Mouse (Mus musculus): Measurements from ENCODE around the gene Sema6c. TPM values are rescaled to one million over a fixed set of nuclear protein-coding genes. Genes with fewer than 3 reads are reported as not detected.
"Not testable (repeated sequence)": the region's sequence is repeated elsewhere in the genome, so short reads cannot be mapped to it uniquely, and the experiment has no call there.

Sema6c gene
- polyA plus RNA-seq, 1 experiment from 2014 or later = 45.1 TPM

DNA sequence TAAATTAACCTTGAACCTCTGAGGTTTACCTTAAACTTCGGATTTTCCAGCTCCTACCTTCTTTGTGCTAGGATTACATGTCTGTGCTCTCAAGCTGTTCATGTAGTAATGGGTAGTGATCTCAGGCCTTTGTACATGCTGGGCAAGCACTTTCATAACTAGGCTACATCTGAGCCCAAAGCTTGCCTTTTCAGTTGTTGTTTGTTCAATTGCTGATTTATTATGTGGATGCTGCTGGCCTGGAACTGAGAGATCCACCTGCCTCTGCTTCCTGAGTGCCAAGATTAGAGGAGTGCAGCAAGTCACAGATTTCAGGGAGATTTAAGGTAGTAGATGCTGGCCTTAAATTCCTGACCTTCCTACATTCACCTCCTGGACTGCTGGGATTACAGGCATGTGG, 38.8 kb downstream of the Sema6c start:
- Histone ChIP-seq H3K27ac (replicated peaks) (no peak overlapping the region), H3K4me3 (no peak overlapping the region), H3K4me2 (replicated peaks) (no peak overlapping the region), H3K36me3 (peaks cover 86% of the 10 kb centered on the region), H3K4me1 (no peaks in the 10 kb centered on the region), H3K9ac (replicated peaks) (no peak overlapping the region), H3K27me3 (no peaks in the 10 kb centered on the region), H3K9me3 (no peaks in the 10 kb centered on the region)
- ATAC-seq (ENCODE audit: low FRiP score, low read depth) = no peak
- WGBS = 79% methylated on average over 1 of the region's 1 CpGs

DNA sequence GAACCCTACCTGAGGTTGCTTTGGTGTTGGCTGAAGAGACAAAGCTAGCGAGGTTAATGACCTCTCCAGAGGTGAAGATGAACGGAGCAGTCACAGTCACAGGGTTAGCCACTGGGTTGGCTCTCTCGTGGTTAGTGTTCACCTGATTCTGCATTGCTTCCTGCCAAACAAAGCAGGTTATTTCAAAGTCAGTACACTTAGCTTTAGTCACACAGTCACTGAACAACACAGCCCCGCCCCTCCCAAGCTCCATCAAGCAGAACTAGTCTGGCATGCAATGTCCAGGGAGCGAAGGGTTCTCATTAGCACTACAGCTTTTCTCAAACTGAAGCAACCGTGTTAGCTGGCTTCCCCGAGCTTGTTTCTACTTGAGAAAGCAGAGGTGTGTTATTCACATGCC, 39.9 kb downstream of the Sema6c start:
- peaks cover 87% of the 10 kb centered on the region for H3K36me3 ChIP-seq

DNA sequence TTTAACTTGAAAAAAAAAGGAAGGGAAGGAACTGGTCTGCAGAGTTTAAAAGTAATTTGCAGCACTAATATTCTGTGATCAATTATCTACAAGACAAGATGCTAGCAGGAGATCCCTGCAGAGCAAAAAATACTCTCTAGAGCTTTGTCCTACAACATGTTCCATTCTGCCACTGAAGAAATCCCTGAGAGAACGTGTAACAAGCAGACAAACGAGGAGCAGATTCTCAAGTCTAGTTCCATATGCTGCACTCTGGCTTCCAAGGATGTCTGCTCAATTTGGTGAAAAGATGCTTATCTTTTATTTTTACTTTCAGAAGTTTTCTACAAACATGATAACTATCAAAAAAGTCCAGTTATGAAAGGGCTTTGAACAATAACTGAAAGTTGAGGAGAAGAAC, 40.3 kb downstream of the Sema6c start:
- Histone ChIP-seq H3K4me3 (no peak overlapping the region), H3K4me1 (no peaks in the 10 kb centered on the region), H3K36me3 (peaks cover 87% of the 10 kb centered on the region), H3K9ac (replicated peaks) (no peak overlapping the region), H3K27me3 (no peaks in the 10 kb centered on the region), H3K9me3 (no peaks in the 10 kb centered on the region), H3K4me2 (replicated peaks) (no peak overlapping the region), H3K27ac (replicated peaks) (no peak overlapping the region)
- 81% methylated on average over 2 of the region's 2 CpGs for WGBS
- ATAC-seq (ENCODE audit: low FRiP score, low read depth) = no peak

More for the DNA sequence above, 39.9 kb downstream of the Sema6c start:
- H3K9me3 ChIP-seq = no peaks in the 10 kb centered on the region
- WGBS = 70% methylated on average over 7 of the region's 7 CpGs
- no peaks in the 10 kb centered on the region for H3K4me1 ChIP-seq
- no peak for ATAC-seq (ENCODE audit: low FRiP score, low read depth)
- no peak overlapping the region for H3K4me3 ChIP-seq
- no peak overlapping the region for H3K4me2 ChIP-seq (replicated peaks)
- no peak overlapping the region for H3K27ac ChIP-seq (replicated peaks)
- no peak overlapping the region for H3K9ac ChIP-seq (replicated peaks)
- H3K27me3 ChIP-seq = no peaks in the 10 kb centered on the region

DNA sequence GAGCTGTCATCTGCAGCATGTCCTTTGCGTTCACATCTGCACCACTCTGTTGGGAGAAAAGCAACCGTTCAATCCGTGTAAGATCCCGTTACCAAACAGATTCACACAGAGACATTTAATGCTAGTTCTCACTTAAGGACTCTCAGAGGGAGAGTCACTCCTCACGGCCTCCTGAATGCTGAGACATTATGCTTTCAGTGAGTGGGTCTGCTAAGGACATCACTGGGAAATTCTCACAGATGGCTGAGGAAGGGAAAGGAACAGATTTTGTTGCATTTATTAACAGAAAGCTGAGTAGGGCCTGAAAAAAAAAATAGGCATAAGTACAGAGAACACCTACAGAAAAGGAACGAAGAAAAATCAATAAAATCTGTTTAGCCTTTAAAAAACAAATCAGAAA, 43.6 kb downstream of the Sema6c start:
- H3K27ac ChIP-seq (replicated peaks) = no peak overlapping the region
- WGBS = 91% methylated on average over 6 of the region's 6 CpGs
- H3K9ac ChIP-seq (replicated peaks) = no peak overlapping the region
- H3K27me3 ChIP-seq = no peaks in the 10 kb centered on the region
- H3K36me3 ChIP-seq = peaks cover 81% of the 10 kb centered on the region
- H3K4me2 ChIP-seq (replicated peaks) = no peak overlapping the region
- ATAC-seq (ENCODE audit: low FRiP score, low read depth) = no peak
- no peaks in the 10 kb centered on the region for H3K9me3 ChIP-seq
- no peaks in the 10 kb centered on the region for H3K4me1 ChIP-seq
- H3K4me3 ChIP-seq = no peak overlapping the region

DNA sequence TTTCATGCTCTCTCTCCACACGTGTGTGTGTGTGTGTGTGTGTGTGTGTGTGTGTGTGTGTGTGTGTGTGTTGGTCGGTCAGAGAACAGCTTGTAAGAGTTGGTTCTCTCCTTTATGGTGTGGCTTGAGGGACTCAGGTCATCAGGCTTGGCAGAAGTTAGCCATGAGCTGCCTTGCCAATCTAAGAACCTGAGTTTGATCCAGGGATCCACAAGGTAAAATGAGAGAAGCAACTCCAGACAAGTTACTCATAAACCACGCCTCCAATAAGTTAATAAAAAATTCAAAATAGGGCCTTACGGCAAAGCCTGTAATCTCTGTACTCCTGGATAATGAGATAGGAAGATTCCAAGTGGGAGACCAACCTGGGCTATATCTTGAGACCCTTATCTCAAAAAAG, 48.0 kb downstream of the Sema6c start:
- Histone ChIP-seq H3K4me1 (no peaks in the 10 kb centered on the region), H3K36me3 (peaks cover 63% of the 10 kb centered on the region), H3K4me2 (replicated peaks) (no peak overlapping the region), H3K27me3 (no peaks in the 10 kb centered on the region), H3K4me3 (no peak overlapping the region), H3K9me3 (no peaks in the 10 kb centered on the region), H3K27ac (replicated peaks) (no peak overlapping the region), H3K9ac (replicated peaks) (no peak overlapping the region)
- 90% methylated on average over 4 of the region's 4 CpGs for whole genome bisulfite sequencing
- no peak for ATAC-seq (ENCODE audit: low FRiP score, low read depth)

DNA sequence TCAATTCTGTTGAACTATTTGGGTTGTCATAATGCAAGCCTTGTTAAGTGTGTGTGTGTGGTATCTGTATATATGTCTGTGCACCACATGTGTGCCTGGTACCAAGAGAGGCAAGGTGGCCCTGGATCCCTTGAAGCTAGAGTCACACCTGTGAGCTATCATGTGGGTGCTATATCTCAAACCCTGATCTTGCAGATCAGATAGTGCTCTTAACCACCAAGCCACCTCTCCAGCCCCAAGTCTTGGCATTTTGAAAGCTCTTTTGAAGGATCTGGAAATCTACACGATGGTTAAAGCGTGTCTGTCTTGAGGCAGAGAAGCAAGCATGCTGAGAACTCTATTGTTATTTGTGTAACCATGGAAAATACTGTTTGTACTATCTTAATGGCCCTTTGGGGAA, 50.3 kb downstream of the Sema6c start:
- Histone ChIP-seq H3K4me1 (no peaks in the 10 kb centered on the region), H3K36me3 (peaks cover 59% of the 10 kb centered on the region), H3K4me2 (replicated peaks) (no peak overlapping the region), H3K9me3 (no peaks in the 10 kb centered on the region), H3K27ac (replicated peaks) (no peak overlapping the region), H3K9ac (replicated peaks) (no peak overlapping the region), H3K27me3 (no peaks in the 10 kb centered on the region), H3K4me3 (no peak overlapping the region)
- ATAC-seq (ENCODE audit: low FRiP score, low read depth) = no peak
- 50% methylated on average over 2 of the region's 2 CpGs for WGBS

DNA sequence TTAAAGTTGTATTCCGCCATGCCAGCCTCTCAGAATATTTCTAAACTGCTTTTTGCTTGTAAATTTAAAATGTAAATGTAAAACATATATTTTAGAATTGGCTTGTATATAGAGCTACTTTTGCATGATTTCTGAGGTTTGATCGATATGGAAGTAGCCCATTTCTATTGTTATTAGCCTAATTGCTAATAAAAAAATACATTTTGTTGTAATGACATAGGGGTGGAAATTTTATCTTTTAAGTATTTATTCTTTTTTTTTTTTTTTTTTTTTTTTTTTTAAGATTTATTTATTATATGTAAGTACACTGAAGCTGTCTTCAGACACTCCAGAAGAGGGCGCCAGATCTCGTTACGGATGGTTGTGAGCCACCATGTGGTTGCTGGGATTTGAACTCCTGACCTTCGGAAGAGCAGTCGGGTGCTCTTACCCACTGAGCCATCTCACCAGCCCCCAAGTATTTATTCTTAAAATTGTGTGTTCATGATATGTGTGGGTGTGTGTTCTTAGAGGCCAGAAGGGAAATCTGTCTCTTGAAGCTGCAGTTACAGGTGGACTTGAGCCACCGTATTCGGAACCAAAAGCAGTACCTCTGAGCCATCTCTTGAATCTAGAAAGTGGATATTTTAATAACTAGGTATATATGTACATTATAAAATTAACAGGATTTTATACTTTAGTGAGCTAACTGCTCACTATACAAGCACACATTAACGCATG, 52.8 kb downstream of the Sema6c start:
- ATAC-seq (ENCODE audit: low FRiP score, low read depth); H3K4me2 ChIP-seq (replicated peaks); H3K27ac ChIP-seq (replicated peaks); H3K9ac ChIP-seq (replicated peaks); H3K4me1 ChIP-seq; H3K27me3 ChIP-seq; H3K9me3 ChIP-seq; H3K4me3 ChIP-seq: not testable (repeated sequence)
- WGBS = 96% methylated on average over 7 of the region's 10 CpGs
- peaks cover 43% of the 10 kb centered on the region for H3K36me3 ChIP-seq

DNA sequence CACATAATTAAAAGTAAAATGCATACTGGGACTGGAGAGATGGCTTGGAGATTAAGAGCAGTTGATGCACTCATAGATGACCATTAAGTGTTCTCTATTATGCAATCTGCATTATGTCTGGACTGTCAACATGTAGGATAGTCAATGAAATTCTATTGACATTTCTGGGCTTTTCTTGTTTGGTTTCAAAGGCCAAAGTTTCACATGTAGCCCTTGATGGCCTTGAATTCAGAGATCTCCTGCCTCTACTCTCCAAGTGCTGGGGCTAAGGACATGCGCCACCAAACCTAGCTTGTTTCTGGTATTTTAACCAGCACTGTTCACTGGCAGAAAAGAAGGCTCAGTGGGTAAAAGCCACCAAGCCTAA, 53.3 kb downstream of the Sema6c start:
- Histone ChIP-seq H3K4me2 (replicated peaks) (no peak overlapping the region), H3K4me3 (no peak overlapping the region), H3K27ac (replicated peaks) (no peak overlapping the region), H3K36me3 (peaks cover 37% of the 10 kb centered on the region), H3K9me3 (no peaks in the 10 kb centered on the region), H3K4me1 (peaks cover 8% of the 10 kb centered on the region), H3K9ac (replicated peaks) (no peak overlapping the region), H3K27me3 (no peaks in the 10 kb centered on the region)
- 100% methylated on average over 1 of the region's 1 CpGs for WGBS
- ATAC-seq (ENCODE audit: low FRiP score, low read depth) = no peak

DNA sequence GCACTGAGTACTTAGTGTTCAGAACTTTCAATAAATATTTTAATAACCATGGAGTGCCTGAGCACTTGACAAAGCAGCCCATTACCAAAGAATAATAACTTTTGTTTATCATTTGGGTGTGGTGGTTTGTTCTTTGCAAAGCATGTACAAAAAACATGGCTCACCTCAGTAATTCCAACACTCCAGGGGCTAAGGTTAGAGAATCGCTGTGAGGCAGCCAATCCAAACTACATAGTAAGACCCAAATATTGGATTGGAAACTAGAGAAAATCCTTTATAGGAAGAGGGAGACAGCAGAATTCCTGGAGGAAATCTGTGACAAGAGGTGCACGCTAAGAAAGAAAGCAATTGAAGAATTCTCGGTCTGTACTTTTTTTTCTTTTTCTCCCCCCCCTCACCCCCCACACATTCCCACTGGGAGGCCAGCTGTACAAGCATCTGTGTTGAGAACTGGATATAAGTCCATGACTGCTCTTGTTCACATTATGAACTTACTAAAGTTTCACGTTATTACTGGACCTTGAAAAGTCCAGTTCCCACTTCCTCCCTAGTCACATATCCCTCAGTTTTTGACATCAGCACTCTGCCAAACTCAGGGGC, 56.5 kb downstream of the Sema6c start:
- H3K27ac ChIP-seq (replicated peaks) = peak overlapping the region; percentile 98; the same call in 1 of the 2 replicates

DNA sequence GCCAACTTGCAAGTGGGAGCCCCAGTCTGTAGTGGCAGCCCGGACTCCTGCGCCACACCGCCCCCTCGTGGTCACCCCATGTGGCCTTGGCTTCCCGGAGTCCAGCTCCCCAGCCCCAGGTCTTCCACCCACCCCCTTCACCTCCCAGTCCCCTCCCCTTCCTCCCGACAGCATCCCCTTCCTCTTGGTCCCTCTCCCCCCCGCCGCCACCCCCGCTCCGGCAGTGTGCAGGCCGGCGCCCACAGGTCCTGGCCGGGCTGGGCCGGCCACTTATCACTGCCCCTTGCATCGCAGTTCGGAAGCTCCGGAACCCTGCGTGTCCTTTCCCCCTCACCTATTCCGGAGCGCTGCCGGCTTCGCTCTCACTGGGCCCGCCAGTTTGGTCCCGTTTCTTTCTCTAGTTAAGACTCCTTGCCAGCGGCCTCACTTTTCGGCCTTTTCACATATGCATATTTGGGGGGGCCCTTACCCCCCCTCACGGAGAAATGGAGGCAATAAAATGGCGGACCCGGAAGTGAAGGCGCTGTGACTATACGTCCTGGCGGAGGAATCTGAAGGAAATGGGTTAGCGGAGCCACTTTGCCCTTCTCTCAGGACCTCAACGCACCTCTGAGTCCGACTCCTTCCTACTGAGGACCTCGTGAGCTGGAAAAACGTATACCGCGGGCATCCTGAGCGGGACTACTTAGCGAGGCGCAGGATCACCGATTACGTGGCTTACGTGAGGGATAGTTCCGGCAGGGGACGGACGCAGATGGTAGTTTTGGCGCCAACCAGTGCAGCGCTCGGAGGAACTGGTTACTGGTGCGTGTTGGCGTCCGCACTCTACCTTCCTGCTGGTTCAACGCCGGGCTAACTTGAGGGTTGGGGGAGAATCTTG, 57.2 kb downstream of the Sema6c start, which contains the start of gene Gabpb2:
Gene Gabpb2, minus strand, starts transcription at position 662 of the 880 bp plus-strand sequence.
- Histone ChIP-seq H3K9ac (replicated peaks) (peak within 1 kb of the TSS; percentile 84), H3K9me3 (no peaks in the 10 kb centered on the region), H3K4me2 (replicated peaks) (peak within 1 kb of the TSS; percentile 53), H3K36me3 (peaks cover 52% of the 10 kb centered on the region), H3K27ac (replicated peaks) (peak within 1 kb of the TSS; percentile 98), H3K27me3 (no peaks in the 10 kb centered on the region), H3K4me1 (peaks cover 8% of the 10 kb centered on the region), H3K4me3 (peak within 1 kb of the TSS; percentile 63)
- peak; percentile 89 for ATAC-seq (ENCODE audit: low FRiP score, low read depth)
- under 1% methylated on average over 56 of the region's 56 CpGs for WGBS

More for the DNA sequence above, 56.5 kb downstream of the Sema6c start:
- 19% methylated on average over 4 of the region's 4 CpGs for whole genome bisulfite sequencing
- Histone ChIP-seq H3K36me3 (peaks cover 53% of the 10 kb centered on the region), H3K27me3 (no peaks in the 10 kb centered on the region), H3K4me3 (peak overlapping the region; percentile 63), H3K4me1 (peaks cover 8% of the 10 kb centered on the region), H3K4me2 (replicated peaks) (peak overlapping the region; percentile 53), H3K9me3 (no peaks in the 10 kb centered on the region), H3K9ac (replicated peaks) (peak overlapping the region; percentile 84)
- no peak; the same call in 1 of the 2 replicates for ATAC-seq (ENCODE audit: low FRiP score, low read depth)

DNA sequence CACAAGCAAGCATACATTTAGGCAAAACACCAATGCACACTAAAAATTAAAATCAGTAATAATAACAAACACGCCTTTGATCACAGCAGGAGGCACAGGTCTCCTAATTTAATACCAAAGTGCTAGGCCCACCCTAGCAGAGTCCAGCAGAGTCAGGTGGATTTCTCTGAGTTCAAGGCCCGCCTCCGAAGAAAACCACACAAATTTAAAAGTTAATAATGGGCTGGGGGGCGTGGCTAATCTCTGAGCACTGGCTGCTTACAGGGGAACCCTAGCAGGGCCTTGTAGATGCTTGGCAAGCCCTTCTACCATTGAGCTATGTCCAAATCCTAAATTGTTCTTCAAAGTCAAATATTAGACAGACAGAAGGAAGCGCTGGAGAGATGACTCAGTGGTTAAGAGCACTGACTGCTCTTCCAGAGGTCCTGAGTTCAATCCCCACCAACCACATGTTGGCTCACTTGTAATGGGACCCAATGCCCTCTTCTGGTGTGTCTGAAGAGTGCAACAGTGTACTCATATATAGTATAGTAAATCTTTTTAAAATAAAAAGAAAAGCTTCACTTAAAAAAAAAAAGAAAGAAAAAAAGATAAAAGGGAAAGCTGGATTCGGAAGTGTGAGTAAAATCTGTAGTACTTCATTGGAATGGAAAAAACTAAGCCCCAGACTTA, 58.3 kb downstream of the Sema6c start:
- ATAC-seq (ENCODE audit: low FRiP score, low read depth) = no peak
- peak overlapping the region; percentile 63; the same call in 1 of the 2 replicates for H3K4me3 ChIP-seq
- H3K36me3 ChIP-seq = peaks cover 61% of the 10 kb centered on the region
- no peak overlapping the region for H3K9ac ChIP-seq (replicated peaks)
- H3K4me2 ChIP-seq (replicated peaks) = peak overlapping the region; percentile 53
- H3K27ac ChIP-seq (replicated peaks) = peak overlapping the region; percentile 98
- 79% methylated on average over 6 of the region's 6 CpGs for WGBS
- H3K9me3 ChIP-seq = no peaks in the 10 kb centered on the region
- H3K27me3 ChIP-seq = no peaks in the 10 kb centered on the region
- H3K4me1 ChIP-seq = peaks cover 9% of the 10 kb centered on the region

Measured in midbrain, embryonic 12.5 days (tissue).